Comparison of ENCODE assay signal across 9 mouse cellular contexts in the genomic region with DNA sequence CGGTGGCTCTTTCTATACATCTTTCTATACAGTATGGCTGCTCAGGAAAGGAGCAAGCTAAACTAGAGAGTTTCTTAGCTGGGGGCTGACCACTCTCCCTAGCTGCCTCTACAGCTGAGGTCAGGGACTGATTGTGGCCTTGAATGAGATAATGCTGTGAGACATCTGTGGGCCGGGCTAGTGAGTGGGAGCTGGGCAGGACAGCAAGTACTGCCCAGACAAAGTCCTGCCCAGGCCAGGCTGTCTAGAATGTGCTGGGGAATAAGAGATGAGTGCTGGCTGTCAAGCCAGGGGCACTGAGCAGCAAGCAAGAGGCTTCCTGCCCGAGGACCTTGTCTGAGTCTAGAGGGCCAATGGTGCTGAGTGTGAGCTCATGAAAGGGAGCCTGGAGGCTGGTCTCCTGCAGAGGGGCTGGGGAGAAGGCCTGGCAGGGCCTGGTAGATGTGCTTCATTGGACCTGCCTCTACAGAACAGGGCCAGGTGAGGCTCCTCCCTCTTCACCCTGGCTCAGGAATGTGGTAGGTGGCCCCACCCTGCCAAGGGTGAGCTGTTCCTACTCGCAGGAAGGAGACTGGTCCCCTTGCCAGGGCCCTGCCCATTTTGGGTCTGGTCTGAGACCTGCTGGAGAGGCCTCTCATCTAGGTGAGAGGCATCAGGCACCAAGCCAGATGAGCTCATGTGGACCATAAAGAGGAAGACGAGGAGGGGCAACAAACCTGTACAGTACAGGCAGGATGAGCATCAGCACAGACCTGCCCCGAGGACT. TPM values are rescaled to one million over a fixed set of nuclear protein-coding genes. Genes with fewer than 3 reads are reported as not detected.
A peak's percentile ranks its signal among the peaks of the same experiment; 100 is the strongest.
DNase-seq lines count a peak whose midpoint lies in the region; ATAC-seq and TF ChIP-seq lines count a peak whose summit lies in the region.
"Had no signal": no experiment of that assay in that cellular context is flagged by ENCODE, and none has a peak within 500 bp of the region (broad histone marks: within the 10 kb centered on the region; RNA-seq: fewer than 3 reads in every experiment).

No protein-coding gene starts in this region.

- ATAC-seq in midbrain, embryonic 14.5 days (ENCODE audit: low FRiP score, low TSS enrichment) = no peak
- ATAC-seq in midbrain, embryonic 11.5 days (ENCODE audit: low FRiP score) = no peak
- peak; percentile 30; the same call in 1 of the 2 replicates for ATAC-seq in embryonic facial prominence, embryonic 15.5 days (ENCODE audit: insufficient number of reproducible peaks, low FRiP score, low TSS enrichment, low read depth)
- peak; percentile 44 for ATAC-seq in kidney, postnatal 0 days (replicated peaks; ENCODE audit: low FRiP score, low read depth)
- ATAC-seq in neural tube, embryonic 15.5 days (ENCODE audit: low FRiP score) = no peak

- no peak for TF ChIP-seq CTCF in kidney, postnatal 0 days (IDR thresholded peaks at IDR 0.05; ENCODE audit: low read depth)

- no peak overlapping the region for H3K9ac ChIP-seq in midbrain, embryonic 14.5 days (replicated peaks; ENCODE audit: low read length)
- H3K9ac ChIP-seq in midbrain, embryonic 11.5 days (ENCODE audit: low read length) = no peak overlapping the region
- H3K9ac ChIP-seq in embryonic facial prominence, embryonic 15.5 days = no peak overlapping the region
- H3K9ac ChIP-seq in kidney, postnatal 0 days (ENCODE audit: low read depth, low read length) = no peak overlapping the region
- no peak overlapping the region for H3K9ac ChIP-seq in neural tube, embryonic 15.5 days (replicated peaks)
- H3K9ac ChIP-seq: liver, embryonic 15.5 days had no signal

- DNase-seq in midbrain, embryonic 14.5 days = no peak
- DNase-seq in midbrain, embryonic 11.5 days (ENCODE audit: low spot score, missing footprints) = no peak
- DNase-seq in kidney, postnatal 0 days (ENCODE audit: low spot score) = no peak
- no peak for DNase-seq in layer of hippocampus, adult 18-20 months (ENCODE audit: low spot score in 2 of 2)
- no peak for DNase-seq in yolk sac, embryonic 10.5 days (ENCODE audit: low spot score)
- no peak for DNase-seq in layer of hippocampus, adult 9-10 months (ENCODE audit: low spot score)

- peak overlapping the region; percentile 61; the same call in 1 of the 2 replicates for H3K4me2 ChIP-seq in midbrain, embryonic 14.5 days (ENCODE audit: low read length)
- no peak overlapping the region for H3K4me2 ChIP-seq in midbrain, embryonic 11.5 days
- H3K4me2 ChIP-seq in embryonic facial prominence, embryonic 15.5 days (replicated peaks) = peak overlapping the region; percentile 71
- H3K4me2 ChIP-seq in kidney, postnatal 0 days (ENCODE audit: low read length) = peak overlapping the region; percentile 90; the same call in 1 of the 2 replicates
- peak overlapping the region; percentile 65 for H3K4me2 ChIP-seq in neural tube, embryonic 15.5 days

- no peak overlapping the region; the same call in 1 of the 2 replicates for H3K4me3 ChIP-seq in midbrain, embryonic 14.5 days (replicated peaks; ENCODE audit: low read depth, low read length)
- no peak overlapping the region for H3K4me3 ChIP-seq in midbrain, embryonic 11.5 days (ENCODE audit: low read depth, low read length)
- H3K4me3 ChIP-seq in embryonic facial prominence, embryonic 15.5 days (replicated peaks) = peak overlapping the region; percentile 51
- no peak overlapping the region for H3K4me3 ChIP-seq in kidney, postnatal 0 days (replicated peaks; ENCODE audit: low read depth, low read length)
- no peak overlapping the region for H3K4me3 ChIP-seq in neural tube, embryonic 15.5 days (replicated peaks)

- peaks cover 19% of the 10 kb centered on the region; the same call in 1 of the 2 replicates for H3K27me3 ChIP-seq in midbrain, embryonic 14.5 days (ENCODE audit: control insufficient read depth, insufficient read depth, low read length)
- H3K27me3 ChIP-seq in midbrain, embryonic 11.5 days (ENCODE audit: control insufficient read depth, insufficient read depth, low read length) = peaks cover 31% of the 10 kb centered on the region
- H3K27me3 ChIP-seq in embryonic facial prominence, embryonic 15.5 days = peaks cover 13% of the 10 kb centered on the region
- H3K27me3 ChIP-seq in kidney, postnatal 0 days (ENCODE audit: insufficient read depth, low read length) = 0 out of 2 replicates have a peak, but pooled peaks cover 5% of the 10 kb centered on the region
- H3K27me3 ChIP-seq in neural tube, embryonic 15.5 days (replicated peaks) = 0 out of 2 replicates have a peak, but pooled peaks cover 9% of the 10 kb centered on the region

- H3K27ac ChIP-seq in midbrain, embryonic 14.5 days (replicated peaks; ENCODE audit: low read depth, low read length) = no peak overlapping the region
- H3K27ac ChIP-seq in midbrain, embryonic 11.5 days (ENCODE audit: low read depth, low read length) = no peak overlapping the region
- H3K27ac ChIP-seq in embryonic facial prominence, embryonic 15.5 days (replicated peaks) = no peak overlapping the region
- no peak overlapping the region for H3K27ac ChIP-seq in kidney, postnatal 0 days
- H3K27ac ChIP-seq in neural tube, embryonic 15.5 days (replicated peaks) = no peak overlapping the region
- H3K27ac ChIP-seq: liver, embryonic 15.5 days had no signal

- peaks cover 15% of the 10 kb centered on the region for H3K4me1 ChIP-seq in midbrain, embryonic 14.5 days (ENCODE audit: control insufficient read depth, insufficient read depth, low read length)
- H3K4me1 ChIP-seq in midbrain, embryonic 11.5 days (ENCODE audit: control insufficient read depth, insufficient read depth, low read length) = peaks cover 22% of the 10 kb centered on the region
- peaks cover 55% of the 10 kb centered on the region for H3K4me1 ChIP-seq in embryonic facial prominence, embryonic 15.5 days
- peaks cover 22% of the 10 kb centered on the region; the same call in 1 of the 2 replicates for H3K4me1 ChIP-seq in kidney, postnatal 0 days (replicated peaks; ENCODE audit: insufficient read depth, low read length)
- H3K4me1 ChIP-seq in neural tube, embryonic 15.5 days = peaks cover 44% of the 10 kb centered on the region

- peaks cover 46% of the 10 kb centered on the region for H3K36me3 ChIP-seq in midbrain, embryonic 14.5 days (ENCODE audit: control insufficient read depth, insufficient read depth, low read length)
- H3K36me3 ChIP-seq in midbrain, embryonic 11.5 days (ENCODE audit: control insufficient read depth, insufficient read depth, low read length) = peaks cover 25% of the 10 kb centered on the region
- H3K36me3 ChIP-seq in embryonic facial prominence, embryonic 15.5 days = peaks cover 43% of the 10 kb centered on the region
- H3K36me3 ChIP-seq in kidney, postnatal 0 days (ENCODE audit: insufficient read depth, low read length) = peaks cover 33% of the 10 kb centered on the region
- H3K36me3 ChIP-seq in neural tube, embryonic 15.5 days = peaks cover 37% of the 10 kb centered on the region

- 82% methylated on average over 6 of the region's 6 CpGs for WGBS in midbrain, embryonic 14.5 days
- WGBS in midbrain, embryonic 11.5 days = 72% methylated on average over 6 of the region's 6 CpGs
- WGBS in embryonic facial prominence, embryonic 15.5 days = 57% methylated on average over 6 of the region's 6 CpGs
- WGBS in kidney, postnatal 0 days = 77% methylated on average over 6 of the region's 6 CpGs
- WGBS in neural tube, embryonic 15.5 days = 72% methylated on average over 6 of the region's 6 CpGs

- H3K9me3 ChIP-seq in midbrain, embryonic 14.5 days (ENCODE audit: control insufficient read depth, low read length) = no peaks in the 10 kb centered on the region
- H3K9me3 ChIP-seq in midbrain, embryonic 11.5 days (ENCODE audit: control insufficient read depth, low read length) = no peaks in the 10 kb centered on the region
- no peaks in the 10 kb centered on the region for H3K9me3 ChIP-seq in embryonic facial prominence, embryonic 15.5 days (replicated peaks)
- H3K9me3 ChIP-seq in kidney, postnatal 0 days (replicated peaks; ENCODE audit: low read length) = no peaks in the 10 kb centered on the region
- H3K9me3 ChIP-seq in neural tube, embryonic 15.5 days (replicated peaks) = no peaks in the 10 kb centered on the region
- H3K9me3 ChIP-seq: liver, embryonic 15.5 days had no signal

RNA-seq across cellular contexts. Expression of gene Agap3, which starts 23.7 kb away (rescaled TPM):
- polyA plus RNA-seq in midbrain, embryonic 14.5 days (2014; fragmentation: Nextera tagmentation; extraction: Ambion mirVana) = 65.1 and 79.0 TPM in 2 replicates
- polyA plus RNA-seq in midbrain, embryonic 11.5 days (2014; fragmentation: Nextera tagmentation; extraction: Ambion mirVana) = 43.1 and 57.0 TPM in 2 replicates
- 45.0 and 49.9 TPM in 2 replicates for polyA plus RNA-seq in embryonic facial prominence, embryonic 15.5 days (2015; fragmentation: Nextera tagmentation; extraction: Ambion mirVana)
- 23.9 and 26.9 TPM in 2 replicates for polyA plus RNA-seq in kidney, postnatal 0 days (2015; fragmentation: Nextera tagmentation; extraction: Ambion mirVana)
- 60.2 and 101 TPM in 2 replicates for polyA plus RNA-seq in neural tube, embryonic 15.5 days (2015; fragmentation: Nextera tagmentation; extraction: Ambion mirVana)
- 100 to 1,000 TPM; 673 to 687 TPM for total RNA-seq in layer of hippocampus, adult 18-20 months (2021)

RNA-seq across cellular contexts. Expression of gene Tmub1, which starts 28.0 kb away (rescaled TPM):
- 51.0 and 64.1 TPM in 2 replicates for polyA plus RNA-seq in midbrain, embryonic 14.5 days (2014; fragmentation: Nextera tagmentation; extraction: Ambion mirVana)
- 30.5 and 32.3 TPM in 2 replicates for polyA plus RNA-seq in midbrain, embryonic 11.5 days (2014; fragmentation: Nextera tagmentation; extraction: Ambion mirVana)
- 20.5 and 21.4 TPM in 2 replicates for polyA plus RNA-seq in embryonic facial prominence, embryonic 15.5 days (2015; fragmentation: Nextera tagmentation; extraction: Ambion mirVana)
- polyA plus RNA-seq in kidney, postnatal 0 days (2015; fragmentation: Nextera tagmentation; extraction: Ambion mirVana) = 27.0 and 28.0 TPM in 2 replicates
- 54.8 and 62.8 TPM in 2 replicates for polyA plus RNA-seq in neural tube, embryonic 15.5 days (2015; fragmentation: Nextera tagmentation; extraction: Ambion mirVana)
- total RNA-seq in layer of hippocampus, adult 18-20 months (2021) = 10 to 100 TPM; 21.8 to 23.7 TPM

RNA-seq across cellular contexts. Expression of gene Fastk, which starts 30.6 kb away (rescaled TPM):
- polyA plus RNA-seq in midbrain, embryonic 14.5 days (2014; fragmentation: Nextera tagmentation; extraction: Ambion mirVana) = 91.8 and 105 TPM in 2 replicates
- polyA plus RNA-seq in midbrain, embryonic 11.5 days (2014; fragmentation: Nextera tagmentation; extraction: Ambion mirVana) = 79.3 and 84.6 TPM in 2 replicates
- 123 and 135 TPM in 2 replicates for polyA plus RNA-seq in embryonic facial prominence, embryonic 15.5 days (2015; fragmentation: Nextera tagmentation; extraction: Ambion mirVana)
- 117 and 120 TPM in 2 replicates for polyA plus RNA-seq in kidney, postnatal 0 days (2015; fragmentation: Nextera tagmentation; extraction: Ambion mirVana)
- polyA plus RNA-seq in neural tube, embryonic 15.5 days (2015; fragmentation: Nextera tagmentation; extraction: Ambion mirVana) = 111 TPM in 2 replicates
- total RNA-seq in layer of hippocampus, adult 18-20 months (2021) = 100 to 1,000 TPM; 109 to 115 TPM

RNA-seq across cellular contexts. Expression of gene Gbx1, which starts 51.3 kb away (rescaled TPM):
- 0.05 and 0.12 TPM in 2 replicates for polyA plus RNA-seq in midbrain, embryonic 14.5 days (2014; fragmentation: Nextera tagmentation; extraction: Ambion mirVana)
- 0.15 TPM in 1 of 2 replicates, not detected in the other for polyA plus RNA-seq in midbrain, embryonic 11.5 days (2014; fragmentation: Nextera tagmentation; extraction: Ambion mirVana)
- 0.07 TPM in 1 of 2 replicates, not detected in the other for polyA plus RNA-seq in embryonic facial prominence, embryonic 15.5 days (2015; fragmentation: Nextera tagmentation; extraction: Ambion mirVana)
- polyA plus RNA-seq in kidney, postnatal 0 days (2015; fragmentation: Nextera tagmentation; extraction: Ambion mirVana) = 0.04 TPM in 2 replicates
- 5.9 and 13.7 TPM in 2 replicates for polyA plus RNA-seq in neural tube, embryonic 15.5 days (2015; fragmentation: Nextera tagmentation; extraction: Ambion mirVana)
- not detected for total RNA-seq in layer of hippocampus, adult 18-20 months (2021)
- polyA plus RNA-seq: liver, embryonic 15.5 days had no signal

RNA-seq across cellular contexts. Expression of gene Slc4a2, which starts 52.0 kb away (rescaled TPM):
- polyA plus RNA-seq in midbrain, embryonic 14.5 days (2014; fragmentation: Nextera tagmentation; extraction: Ambion mirVana) = 14.8 TPM in 2 replicates
- 16.7 and 21.5 TPM in 2 replicates for polyA plus RNA-seq in midbrain, embryonic 11.5 days (2014; fragmentation: Nextera tagmentation; extraction: Ambion mirVana)
- 37.6 and 38.9 TPM in 2 replicates for polyA plus RNA-seq in embryonic facial prominence, embryonic 15.5 days (2015; fragmentation: Nextera tagmentation; extraction: Ambion mirVana)
- 30.8 and 35.5 TPM in 2 replicates for polyA plus RNA-seq in kidney, postnatal 0 days (2015; fragmentation: Nextera tagmentation; extraction: Ambion mirVana)
- 15.3 and 19.1 TPM in 2 replicates for polyA plus RNA-seq in neural tube, embryonic 15.5 days (2015; fragmentation: Nextera tagmentation; extraction: Ambion mirVana)
- total RNA-seq in layer of hippocampus, adult 18-20 months (2021) = 10 to 100 TPM; 30.1 to 30.8 TPM

Comparison
In these comparisons a context has a peak if more than half of its experiments do, and no peak if none do; other contexts are left out.
1. ATAC-seq: peak in embryonic facial prominence, embryonic 15.5 days (single experiment) and kidney, postnatal 0 days (single experiment); none in midbrain, embryonic 14.5 days (single experiment), midbrain, embryonic 11.5 days (single experiment) and neural tube, embryonic 15.5 days (single experiment).